Mouse (Mus musculus) layer of hippocampus, postnatal 10 days (tissue): ENCODE results near the gene Vmn1r172. TPM values are rescaled to one million over a fixed set of nuclear protein-coding genes. Genes with fewer than 3 reads are reported as not detected.
"Not testable (repeated sequence)": the region's sequence is repeated elsewhere in the genome, so short reads cannot be mapped to it uniquely, and the experiment has no call there.

Experiments used
- DNase-seq, 2 experiments: peaks; one replicate each; pipeline ENCODE4 v3.0.0; 2021; ENCODE audit warnings: low spot score in 2 of 2
- long read RNA-seq: library from polyadenylated mRNA; stranded (forward); transcript quantifications from one replicate; pipeline ENCODE4 v2.0.0, GENCODE M21; 2023
- total RNA-seq, 2 experiments: library from RNA; stranded (reverse); gene quantifications; 2 replicates each; pipeline ENCODE4 v1.2.3; 2021

The Vmn1r172 gene
- not detected for total RNA-seq
- long read RNA-seq, result 0 reads

GRCm38 (mm10) chr7:23658016-23658415 is at the start of gene Vmn1r172:
TSS of gene Vmn1r172 (plus strand) at chr7:23658316.
- no peak for DNase-seq

DNA sequence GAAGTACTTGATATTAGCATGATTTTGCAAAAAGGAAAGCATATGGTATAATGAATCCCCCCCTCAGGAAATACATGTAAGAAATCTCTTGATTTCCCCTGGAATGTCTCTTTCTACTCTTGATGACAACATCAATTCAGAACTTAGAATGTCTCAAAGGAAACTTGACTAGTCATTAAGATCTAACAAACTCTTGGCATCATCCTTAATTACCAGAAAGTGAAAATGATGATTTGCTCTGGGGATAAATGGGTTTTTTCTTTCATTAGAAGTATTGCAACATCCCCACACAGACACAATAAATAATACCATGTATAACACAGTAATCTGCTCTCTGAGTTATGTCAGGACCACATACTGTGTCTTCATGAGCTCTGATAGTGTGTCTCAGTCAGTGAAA is 27.7 kb upstream of the Vmn1r172 start, which contains the start of gene Vmn1r171:
Gene Vmn1r171, plus strand, starts transcription at position 301 of the 400 bp plus-strand sequence.
- DNase-seq, result no peak

DNA sequence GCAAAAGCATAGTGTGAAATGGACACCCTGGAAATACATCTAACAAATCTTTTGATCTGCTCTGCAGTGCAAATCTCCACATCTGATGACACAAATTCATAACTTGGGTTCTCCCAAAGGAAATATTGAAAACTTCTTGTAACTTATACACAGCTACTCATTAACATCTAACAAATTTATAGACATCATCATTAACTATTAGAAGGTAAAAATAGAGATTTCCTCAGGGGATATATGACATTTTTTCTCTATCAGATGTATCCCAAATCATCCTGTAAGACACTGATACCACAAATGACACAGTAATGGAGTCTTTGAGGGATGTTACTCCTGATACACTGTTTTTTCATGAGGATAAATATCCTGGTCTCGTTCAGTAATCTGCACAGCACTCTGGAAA is 42.3 kb downstream of the Vmn1r172 start, which contains the start of gene Vmn1r173:
Gene Vmn1r173, plus strand, starts transcription at position 301 of the 400 bp plus-strand sequence.
- not testable (repeated sequence) for DNase-seq

Other genes with a start within 250 kb of the Vmn1r172 start
- gene Vmn1r167, start 151.1 kb upstream of the Vmn1r172 start, total RNA-seq, result not detected
- gene Vmn1r168, start 118.6 kb upstream of the Vmn1r172 start, total RNA-seq, result not detected
- gene Vmn1r169, start 82.8 kb upstream of the Vmn1r172 start, total RNA-seq, result not detected
- gene Vmn1r170, start 52.1 kb upstream of the Vmn1r172 start, total RNA-seq, result not detected
- not detected for gene Vmn1r171, start 27.6 kb upstream of the Vmn1r172 start, total RNA-seq
- gene Vmn1r173, start 42.4 kb downstream of the Vmn1r172 start, total RNA-seq, result not detected
- gene Vmn1r174, start 94.0 kb downstream of the Vmn1r172 start, total RNA-seq, result not detected
- not detected for gene Vmn1r175, start 152.3 kb downstream of the Vmn1r172 start, total RNA-seq
- gene Vmn1r176, start 179.1 kb downstream of the Vmn1r172 start, total RNA-seq, result not detected
- not detected for gene Vmn1r177, start 208.1 kb downstream of the Vmn1r172 start, total RNA-seq
- not detected for gene Vmn1r178, start 233.7 kb downstream of the Vmn1r172 start, total RNA-seq